Mouse (Mus musculus): Measurements from ENCODE around the gene Nppa. TPM values are rescaled to one million over a fixed set of nuclear protein-coding genes. Genes with fewer than 3 reads are reported as not detected.

The Nppa gene
- polyA plus RNA-seq, 1 experiment from 2014 or later: 7.7 TPM

GRCm38 (mm10) chr4:147985205-147986132, 15.1 kb upstream of the Nppa start, which contains the start of gene Nppb:
Nppb (plus strand) TSS chr4:147985788.
- DNase-seq (ENCODE audit: low spot score): peak; percentile 80
- Histone ChIP-seq H3K36me3 (no peaks in the 10 kb centered on the region), H3K9me3 (replicated peaks) (no peaks in the 10 kb centered on the region), H3K27me3 (ENCODE audit: low read depth, poor library complexity, severe bottlenecking) (no peaks in the 10 kb centered on the region), H3K4me1 (peaks cover 3% of the 10 kb centered on the region; the same call in 1 of the 2 replicates), H3K27ac (no peak within 1 kb of the TSS), H3K4me3 (no peak within 1 kb of the TSS)
- WGBS: 31% methylated on average over 20 of the region's 20 CpGs

GRCm38 (mm10) chr4:147993571-147994095, 6.9 kb upstream of the Nppa start:
- no peaks in the 10 kb centered on the region for H3K36me3 ChIP-seq
- no peaks in the 10 kb centered on the region for H3K4me1 ChIP-seq
- WGBS: 71% methylated on average over 7 of the region's 7 CpGs
- H3K27me3 ChIP-seq (ENCODE audit: low read depth, poor library complexity, severe bottlenecking): no peaks in the 10 kb centered on the region
- no peak overlapping the region for H3K27ac ChIP-seq
- no peak for DNase-seq (ENCODE audit: low spot score)
- H3K9me3 ChIP-seq (replicated peaks): no peaks in the 10 kb centered on the region
- H3K4me3 ChIP-seq: no peak overlapping the region

DNA sequence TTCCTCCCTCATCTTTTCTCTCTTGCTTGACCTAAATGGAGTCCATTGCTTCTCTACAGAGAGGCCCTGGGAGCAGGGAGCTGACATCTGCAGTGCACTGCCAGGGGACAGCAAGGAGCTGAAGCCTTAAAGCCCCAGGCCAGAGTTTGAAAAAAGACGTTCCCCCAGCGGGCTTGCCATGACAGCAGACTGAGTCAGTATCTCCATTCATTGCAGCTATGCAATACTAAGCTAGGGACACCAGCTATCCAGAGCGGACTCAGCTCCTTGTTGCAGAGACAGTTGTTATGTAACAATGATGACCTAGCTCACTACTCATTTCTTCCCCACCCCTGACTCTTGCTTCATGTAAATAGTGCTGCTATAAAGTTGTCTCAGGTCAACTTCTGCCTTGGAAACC, 5.2 kb upstream of the Nppa start:
- H3K36me3 ChIP-seq: no peaks in the 10 kb centered on the region
- 85% methylated on average over 3 of the region's 3 CpGs for WGBS
- H3K27me3 ChIP-seq (ENCODE audit: low read depth, poor library complexity, severe bottlenecking): no peaks in the 10 kb centered on the region
- H3K4me1 ChIP-seq: no peaks in the 10 kb centered on the region
- no peak for DNase-seq (ENCODE audit: low spot score)
- H3K9me3 ChIP-seq (replicated peaks): no peaks in the 10 kb centered on the region
- no peak overlapping the region for H3K27ac ChIP-seq
- no peak overlapping the region for H3K4me3 ChIP-seq

- WGBS: 86% methylated on average over 17 of the region's 17 CpGs
- DNase-seq (ENCODE audit: low spot score): no peak
- no peaks in the 10 kb centered on the region for H3K9me3 ChIP-seq (replicated peaks)
- H3K27ac ChIP-seq: no peak overlapping the region
- no peak overlapping the region for H3K4me3 ChIP-seq
- peaks cover 30% of the 10 kb centered on the region for H3K36me3 ChIP-seq
- peaks cover 19% of the 10 kb centered on the region for H3K4me1 ChIP-seq
- H3K27me3 ChIP-seq (ENCODE audit: low read depth, poor library complexity, severe bottlenecking): no peaks in the 10 kb centered on the region
Measured at GRCm38 (mm10) chr4:148001013-148001789, 679 bp downstream of the Nppa start.

DNA sequence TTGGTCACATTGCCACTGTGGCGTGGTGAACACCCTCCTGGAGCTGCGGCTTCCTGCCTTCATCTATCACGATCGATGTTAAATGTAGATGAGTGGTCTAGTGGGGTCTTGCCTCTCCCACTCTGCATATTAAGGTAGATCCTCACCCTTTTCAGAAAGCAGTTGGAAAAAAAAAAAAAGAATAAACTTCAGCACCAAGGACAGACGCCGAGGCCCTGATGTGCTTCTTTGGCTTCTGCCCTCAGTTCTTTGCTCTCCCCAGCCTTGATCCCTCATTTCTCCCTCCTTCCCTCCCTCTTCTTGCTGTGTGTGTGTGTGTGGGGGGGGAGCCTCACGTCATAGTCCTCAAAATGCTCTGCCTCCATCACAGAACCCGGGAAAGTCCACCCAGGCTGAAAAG, 1.3 kb downstream of the Nppa start:
- no peaks in the 10 kb centered on the region for H3K9me3 ChIP-seq (replicated peaks)
- peaks cover 19% of the 10 kb centered on the region for H3K4me1 ChIP-seq
- no peaks in the 10 kb centered on the region for H3K27me3 ChIP-seq (ENCODE audit: low read depth, poor library complexity, severe bottlenecking)
- 50% methylated on average over 8 of the region's 8 CpGs for WGBS
- H3K36me3 ChIP-seq: peaks cover 36% of the 10 kb centered on the region
- no peak overlapping the region for H3K4me3 ChIP-seq
- no peak for DNase-seq (ENCODE audit: low spot score)
- no peak overlapping the region for H3K27ac ChIP-seq

DNA sequence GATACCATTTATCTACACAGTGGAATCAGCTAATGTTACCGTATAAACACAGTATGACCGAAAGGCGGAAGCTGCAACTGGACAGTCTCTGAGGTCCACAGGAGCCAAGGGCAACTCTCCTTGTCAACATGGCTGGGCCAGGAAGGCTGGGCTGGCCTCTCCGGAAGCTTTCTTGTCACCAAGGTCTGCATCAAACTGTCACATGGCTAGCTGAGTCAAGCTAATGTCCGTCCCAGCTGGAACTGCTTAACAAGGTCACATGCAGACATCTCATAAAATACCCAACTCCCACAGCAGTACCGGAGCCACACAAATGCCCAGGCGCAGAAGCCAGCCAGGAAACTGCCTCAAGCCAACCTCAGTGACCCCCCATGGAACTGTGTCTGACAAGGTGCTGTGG, 3.8 kb downstream of the Nppa start:
- peaks cover 61% of the 10 kb centered on the region for H3K36me3 ChIP-seq
- DNase-seq (ENCODE audit: low spot score): peak; percentile 46
- WGBS: 70% methylated on average over 7 of the region's 7 CpGs
- H3K9me3 ChIP-seq (replicated peaks): no peaks in the 10 kb centered on the region
- no peaks in the 10 kb centered on the region for H3K27me3 ChIP-seq (ENCODE audit: low read depth, poor library complexity, severe bottlenecking)
- no peak overlapping the region for H3K4me3 ChIP-seq
- H3K27ac ChIP-seq: no peak overlapping the region
- peaks cover 19% of the 10 kb centered on the region for H3K4me1 ChIP-seq

- H3K27ac ChIP-seq: no peak overlapping the region
- no peak overlapping the region for H3K4me3 ChIP-seq
- H3K27me3 ChIP-seq (ENCODE audit: low read depth, poor library complexity, severe bottlenecking): no peaks in the 10 kb centered on the region
- peak; percentile 38 for DNase-seq (ENCODE audit: low spot score)
- peaks cover 99% of the 10 kb centered on the region for H3K36me3 ChIP-seq
- 83% methylated on average over 4 of the region's 4 CpGs for WGBS
- peaks cover 19% of the 10 kb centered on the region for H3K4me1 ChIP-seq
- H3K9me3 ChIP-seq (replicated peaks): no peaks in the 10 kb centered on the region
Measured at GRCm38 (mm10) chr4:148008412-148008811, 7.9 kb downstream of the Nppa start.

DNA sequence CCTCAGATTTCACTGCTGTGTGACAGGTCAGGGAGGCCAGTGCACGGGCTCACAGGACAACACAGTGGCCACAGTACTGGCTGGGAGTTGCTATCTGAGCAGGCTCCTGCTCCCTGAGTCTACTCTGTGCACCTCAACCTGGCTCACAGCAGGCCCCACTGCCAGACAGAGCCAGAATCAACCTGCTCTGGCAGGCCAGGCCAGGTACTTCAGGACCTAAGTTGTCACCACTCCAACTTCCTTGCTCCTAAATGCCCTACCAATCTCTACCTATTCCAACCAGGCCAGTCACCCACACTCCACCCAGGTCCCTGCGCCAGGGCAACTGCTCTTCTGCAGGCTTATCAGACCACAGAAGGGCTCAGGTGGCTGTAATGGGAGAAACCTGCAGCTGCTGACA, 9.1 kb downstream of the Nppa start:
- H3K9me3 ChIP-seq (replicated peaks): no peaks in the 10 kb centered on the region
- no peak for DNase-seq (ENCODE audit: low spot score)
- no peak overlapping the region for H3K4me3 ChIP-seq
- H3K36me3 ChIP-seq: peaks cover 100% of the 10 kb centered on the region
- WGBS: 92% methylated on average over 2 of the region's 2 CpGs
- H3K27me3 ChIP-seq (ENCODE audit: low read depth, poor library complexity, severe bottlenecking): no peaks in the 10 kb centered on the region
- H3K27ac ChIP-seq: no peak overlapping the region
- peaks cover 10% of the 10 kb centered on the region for H3K4me1 ChIP-seq

DNA sequence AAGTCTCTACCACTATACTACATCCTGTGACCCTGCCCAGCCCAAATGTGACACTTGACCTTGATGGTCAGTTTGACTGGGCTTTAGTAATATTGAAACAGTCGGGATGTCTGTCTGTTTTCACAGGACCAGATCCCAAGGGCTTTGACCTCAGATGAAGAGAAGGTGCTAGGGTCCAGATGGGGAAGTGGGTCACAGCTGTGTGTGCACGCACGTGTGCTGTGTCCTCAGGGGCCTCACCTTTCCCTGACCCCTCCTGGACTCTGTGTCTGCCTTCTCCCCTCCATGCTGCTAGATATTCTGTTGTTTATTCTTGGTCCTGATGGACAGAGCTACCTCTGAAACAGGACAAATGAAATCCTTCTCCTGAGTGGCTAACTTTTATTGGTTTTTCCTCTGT, 10.8 kb downstream of the Nppa start:
- no peak for DNase-seq (ENCODE audit: low spot score)
- Histone ChIP-seq H3K27me3 (ENCODE audit: low read depth, poor library complexity, severe bottlenecking) (no peaks in the 10 kb centered on the region), H3K9me3 (replicated peaks) (no peaks in the 10 kb centered on the region), H3K27ac (no peak overlapping the region), H3K4me1 (no peaks in the 10 kb centered on the region), H3K36me3 (peaks cover 100% of the 10 kb centered on the region), H3K4me3 (no peak overlapping the region)
- WGBS: 82% methylated on average over 3 of the region's 3 CpGs

GRCm38 (mm10) chr4:148012216-148012615, 11.7 kb downstream of the Nppa start:
- Histone ChIP-seq H3K27ac (no peak overlapping the region), H3K36me3 (peaks cover 100% of the 10 kb centered on the region), H3K27me3 (ENCODE audit: low read depth, poor library complexity, severe bottlenecking) (no peaks in the 10 kb centered on the region), H3K4me1 (no peaks in the 10 kb centered on the region), H3K9me3 (replicated peaks) (no peaks in the 10 kb centered on the region), H3K4me3 (no peak overlapping the region)
- WGBS: 92% methylated on average over 4 of the region's 4 CpGs
- DNase-seq (ENCODE audit: low spot score): no peak

- Histone ChIP-seq H3K36me3 (peaks cover 100% of the 10 kb centered on the region), H3K27ac (no peak overlapping the region), H3K27me3 (ENCODE audit: low read depth, poor library complexity, severe bottlenecking) (no peaks in the 10 kb centered on the region), H3K4me1 (no peaks in the 10 kb centered on the region), H3K4me3 (no peak overlapping the region), H3K9me3 (replicated peaks) (no peaks in the 10 kb centered on the region)
- WGBS: 88% methylated on average over 10 of the region's 10 CpGs
- DNase-seq (ENCODE audit: low spot score): no peak
Measured at GRCm38 (mm10) chr4:148015418-148015817, 14.9 kb downstream of the Nppa start.

DNA sequence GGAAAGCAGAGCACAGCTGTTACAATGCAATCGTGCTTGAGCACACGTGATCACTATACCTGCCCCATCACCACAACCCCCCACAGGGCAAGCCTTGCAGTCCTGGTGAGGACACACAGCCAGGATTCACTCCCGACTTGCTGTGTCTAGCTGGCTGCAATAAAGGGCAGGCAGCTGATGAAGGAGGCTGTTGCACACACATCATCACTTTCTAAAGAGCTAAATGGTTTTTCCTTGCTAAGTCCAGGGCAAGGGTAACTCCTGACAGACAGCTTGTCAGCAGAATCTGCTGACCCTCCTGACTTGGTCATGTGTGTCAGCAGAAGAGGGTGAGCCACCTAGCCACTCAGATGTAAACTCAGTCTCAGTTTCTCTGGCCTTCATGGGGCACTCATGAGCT, 16.5 kb downstream of the Nppa start:
- no peaks in the 10 kb centered on the region for H3K9me3 ChIP-seq (replicated peaks)
- no peak overlapping the region for H3K27ac ChIP-seq
- H3K36me3 ChIP-seq: peaks cover 100% of the 10 kb centered on the region
- no peak for DNase-seq (ENCODE audit: low spot score)
- no peak overlapping the region for H3K4me3 ChIP-seq
- no peaks in the 10 kb centered on the region for H3K27me3 ChIP-seq (ENCODE audit: low read depth, poor library complexity, severe bottlenecking)
- no peaks in the 10 kb centered on the region for H3K4me1 ChIP-seq
- WGBS: 79% methylated on average over 3 of the region's 3 CpGs

GRCm38 (mm10) chr4:148018410-148018809, 17.9 kb downstream of the Nppa start:
- Histone ChIP-seq H3K9me3 (replicated peaks) (no peaks in the 10 kb centered on the region), H3K4me1 (no peaks in the 10 kb centered on the region), H3K4me3 (no peak overlapping the region), H3K36me3 (peaks cover 100% of the 10 kb centered on the region), H3K27ac (no peak overlapping the region), H3K27me3 (ENCODE audit: low read depth, poor library complexity, severe bottlenecking) (no peaks in the 10 kb centered on the region)
- no peak for DNase-seq (ENCODE audit: low spot score)
- WGBS: 80% methylated on average over 2 of the region's 2 CpGs

Measured in limb, embryonic 10.5 days (tissue).